Mouse (Mus musculus): ENCODE data around the gene Gsdme.

DNA sequence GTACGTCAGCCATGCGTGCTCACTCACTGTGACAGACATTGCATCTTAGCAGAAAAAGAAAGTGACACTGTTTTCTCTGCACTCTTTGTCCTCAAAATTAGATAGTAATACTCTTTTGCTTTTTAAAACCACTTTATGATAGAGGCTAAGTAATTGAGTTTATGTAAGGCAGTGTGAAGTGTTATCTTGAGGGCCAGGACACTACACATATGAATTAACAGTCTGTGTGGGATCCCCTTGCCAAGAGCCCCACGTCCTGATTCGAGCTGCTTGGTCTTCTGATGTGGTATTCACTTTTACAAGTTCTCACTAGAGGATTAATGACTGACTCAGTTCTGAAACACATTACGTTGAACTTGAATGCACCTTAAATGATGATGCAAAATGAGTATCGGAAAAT lies 103.8 kb downstream of the Gsdme start:
- TF ChIP-seq POLR2A (IDR thresholded peaks at IDR 0.05; ENCODE audit: borderline replicate concordance, low read depth, low read length) (no peak), CTCF (IDR thresholded peaks at IDR 0.05; ENCODE audit: low read depth, low read length) (no peak)

All from bone marrow macrophage, adult 2 months (primary cell).